Mouse (Mus musculus): ENCODE data around the gene Fam13c. TPM values are rescaled to one million over a fixed set of nuclear protein-coding genes. Genes with fewer than 3 reads are reported as not detected.
A peak's percentile ranks its signal among the peaks of the same experiment; 100 is the strongest.
"Not testable (repeated sequence)": the region's sequence is repeated elsewhere in the genome, so short reads cannot be mapped to it uniquely, and the experiment has no call there.

The Fam13c gene
- total RNA-seq (2021), result 10 to 100 TPM; 41.3 to 42.4 TPM

DNA sequence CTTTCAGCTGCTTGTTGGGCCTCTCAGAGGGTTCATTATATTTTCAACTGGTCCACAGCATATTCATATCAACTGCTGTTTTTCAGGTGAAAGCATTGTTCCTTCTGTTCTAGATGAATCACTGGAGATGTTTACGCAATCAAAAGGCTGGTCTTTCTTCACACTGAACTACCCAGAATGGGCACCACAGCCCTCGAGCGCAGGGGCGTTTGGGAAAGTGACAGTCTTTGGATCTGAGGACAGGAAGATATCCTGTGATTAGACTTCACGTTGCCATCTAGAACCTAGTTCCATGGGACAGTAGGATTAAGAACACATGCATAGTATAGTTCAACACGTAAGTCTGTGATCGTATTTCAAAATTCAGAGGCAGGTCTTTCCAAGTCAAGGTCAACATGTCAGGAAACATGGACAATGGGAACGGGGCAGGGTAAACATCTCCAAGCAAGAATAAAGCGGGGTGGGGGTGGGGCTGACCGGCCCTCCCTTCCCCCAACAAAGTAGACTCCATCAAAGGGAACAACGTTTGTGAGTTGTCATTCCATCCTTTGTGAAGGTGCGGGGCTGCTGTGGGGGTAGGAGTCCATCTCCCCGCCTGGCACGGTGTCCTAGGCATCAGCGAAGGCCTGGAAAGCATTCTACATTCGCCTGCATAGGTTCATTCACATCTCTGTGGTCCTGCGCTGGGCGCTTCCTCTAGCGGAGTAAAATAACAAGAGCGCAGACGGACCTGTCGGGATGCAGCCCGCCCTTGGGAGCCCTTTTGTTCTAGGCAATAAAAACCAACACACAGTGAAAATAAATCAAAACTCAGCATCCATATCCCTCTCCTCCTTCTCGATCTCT, at the start of gene Fam13c:
Fam13c (plus strand) TSS at position 806 of the 846 bp plus-strand sequence.
- intact Hi-C loops (cut with DNase I), result no loop called here
- peak; percentile 51 for DNase-seq

DNA sequence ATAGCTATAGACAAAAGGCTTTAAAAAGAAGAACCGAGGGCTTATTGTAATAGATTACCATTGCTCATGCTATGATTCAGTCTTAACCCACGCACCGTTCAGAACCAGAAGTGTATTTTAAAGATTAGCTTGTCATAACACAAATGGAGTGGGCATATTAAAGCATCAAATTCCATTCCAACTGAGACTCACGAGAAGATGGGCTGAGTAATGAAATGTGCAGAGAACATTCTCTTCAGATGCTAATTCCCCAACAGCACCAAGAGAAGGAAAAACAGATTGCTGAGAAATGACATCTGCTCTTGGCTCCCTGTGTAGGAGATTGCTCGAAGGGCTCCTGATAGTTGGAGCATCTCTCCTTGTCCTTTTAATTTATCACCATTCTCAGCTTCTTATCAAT, 44.4 kb upstream of the Fam13c start:
- intact Hi-C loops (cut with DNase I), result no loop called here
- no peak for DNase-seq

DNA sequence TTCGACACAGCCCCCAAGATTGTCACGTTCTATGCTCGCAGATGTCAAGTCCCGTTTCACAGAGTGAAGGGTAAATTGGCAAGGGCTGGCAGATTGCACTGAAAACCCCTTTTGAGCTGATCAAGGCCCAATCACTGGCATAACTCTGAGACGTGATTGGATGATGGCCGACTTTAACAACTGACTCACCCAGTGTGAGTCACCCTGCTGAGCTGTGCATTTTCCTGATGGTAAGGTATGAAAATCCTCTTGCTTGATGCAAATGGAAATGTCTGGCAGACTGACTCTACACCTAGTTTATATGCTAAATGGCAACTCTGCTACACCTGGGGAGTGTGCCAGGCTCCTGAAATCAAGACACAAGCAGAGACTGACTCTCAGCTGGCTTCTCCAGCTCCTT, 42.1 kb upstream of the Fam13c start:
- no peak for DNase-seq
- intact Hi-C loops (cut with DNase I), result no loop called here

DNA sequence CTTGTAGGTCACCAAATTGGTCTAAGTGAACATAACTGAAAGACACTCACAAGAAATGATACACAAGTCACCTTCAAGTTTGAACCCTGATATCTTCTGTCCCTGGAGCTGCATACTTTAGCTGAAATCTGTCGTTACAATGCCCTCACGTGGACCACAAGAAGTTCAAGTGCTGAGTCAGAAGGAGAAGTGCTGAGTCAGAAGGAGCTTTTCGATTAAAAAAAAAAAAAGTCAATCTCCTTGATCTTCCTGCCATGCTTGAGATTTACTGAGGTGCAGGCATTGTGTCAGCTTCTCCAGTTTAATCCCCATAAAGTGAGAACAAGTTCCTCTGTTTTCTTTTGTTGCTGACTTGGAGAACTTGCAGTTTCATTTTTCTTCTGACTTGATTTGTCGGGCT, 38.3 kb upstream of the Fam13c start:
- intact Hi-C loops (cut with DNase I), result no loop called here
- no peak for DNase-seq

DNA sequence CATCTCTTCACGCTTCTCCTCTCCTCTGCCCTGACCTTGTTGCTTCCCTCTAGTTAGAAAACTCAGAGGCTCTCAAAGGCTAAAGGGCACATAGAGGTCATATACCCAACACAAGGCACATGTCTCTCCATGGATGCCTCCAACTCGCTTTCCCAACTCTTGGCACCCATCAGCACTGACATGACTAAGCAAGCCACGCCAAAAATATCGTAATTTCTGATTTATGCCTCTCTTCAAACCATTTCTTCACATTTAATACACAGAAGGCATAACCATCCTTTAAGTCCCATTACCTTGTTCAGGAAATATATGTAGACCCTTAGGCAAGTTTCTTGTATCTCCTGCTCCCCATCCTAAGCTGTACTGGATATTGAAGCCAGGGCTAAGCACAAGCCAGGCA, 37.6 kb upstream of the Fam13c start:
- DNase-seq, result no peak
- intact Hi-C loops (cut with DNase I), result no loop called here

DNA sequence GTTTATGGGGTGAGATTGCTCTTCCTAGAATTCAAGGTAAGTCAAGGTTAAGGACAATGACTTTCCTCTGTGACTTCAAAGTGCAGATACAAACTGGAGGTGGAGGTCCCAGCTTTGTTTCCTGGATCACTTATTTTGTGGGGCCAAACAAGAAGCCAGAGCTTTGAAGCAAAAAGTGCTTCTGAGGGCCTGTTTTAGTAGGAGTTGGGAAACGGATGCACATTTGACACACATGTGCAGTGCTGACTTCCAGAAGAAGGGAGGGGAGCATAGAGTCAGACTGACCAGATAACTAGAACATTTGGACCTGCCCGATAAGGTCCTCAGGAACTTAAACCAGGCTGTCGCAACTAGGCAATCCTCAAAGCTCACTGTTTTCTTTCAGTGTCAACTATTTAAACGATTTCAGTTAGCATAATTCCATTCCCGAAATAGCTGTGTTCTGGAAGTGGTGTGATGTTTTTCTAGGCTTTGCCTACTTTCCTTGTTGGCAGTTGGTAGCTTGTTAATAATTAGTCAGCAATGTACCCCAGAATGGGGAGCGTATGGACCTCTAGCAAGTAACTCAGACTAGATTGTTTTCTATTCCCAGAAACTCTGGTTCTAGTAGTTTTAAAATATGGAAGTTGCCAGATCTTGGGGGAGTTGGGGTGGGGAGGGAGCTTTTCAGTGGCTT, 22.3 kb upstream of the Fam13c start:
- intact Hi-C loops (cut with DNase I), result no loop called here
- DNase-seq, result no peak

DNA sequence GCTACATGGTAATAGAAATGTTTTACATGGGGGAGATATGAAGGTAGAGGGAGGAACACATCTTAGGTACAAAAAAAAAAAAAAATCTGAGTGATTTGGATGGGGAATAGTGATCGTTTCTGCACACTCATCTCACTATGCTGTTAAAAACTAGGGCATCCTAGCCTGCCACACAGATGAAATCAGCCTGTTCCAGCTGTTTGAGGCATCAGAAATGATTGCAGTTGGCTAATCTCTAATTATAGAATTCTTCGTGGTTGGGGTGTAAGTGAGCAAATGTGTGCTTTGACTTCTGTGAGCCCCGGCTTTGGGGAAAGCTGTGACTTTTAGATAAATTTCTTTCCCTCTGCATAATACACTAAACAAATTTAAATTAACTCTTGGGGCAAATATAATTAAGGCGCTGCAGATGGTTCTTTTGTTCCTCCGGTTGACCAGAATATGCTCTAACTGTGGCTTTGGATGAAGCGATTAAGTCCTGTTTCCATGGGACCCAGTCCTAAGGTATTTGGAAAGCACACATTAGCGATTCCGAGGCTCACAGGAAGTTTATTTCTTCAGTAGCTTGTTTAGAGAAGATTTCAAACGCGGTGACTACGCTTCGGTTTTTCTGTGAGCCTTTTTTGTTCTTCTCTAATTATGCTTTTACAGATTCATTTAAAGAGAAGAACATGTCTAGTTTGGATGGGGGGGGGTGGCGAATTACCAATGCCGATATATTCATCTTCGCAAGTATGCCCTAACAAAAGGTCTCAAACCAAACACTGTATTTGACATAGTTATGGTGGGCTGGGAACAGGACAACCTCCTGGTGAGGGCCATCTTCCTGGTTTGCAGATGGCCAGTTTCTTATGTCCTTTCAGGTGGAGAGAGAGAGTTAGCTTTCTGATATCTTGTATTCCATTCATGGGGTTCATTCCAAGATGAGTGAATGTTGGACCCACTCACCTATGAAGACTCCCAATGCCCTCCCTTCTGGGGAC, 20.7 kb upstream of the Fam13c start:
- intact Hi-C loops (cut with DNase I), result no loop called here
- no peak for DNase-seq

DNA sequence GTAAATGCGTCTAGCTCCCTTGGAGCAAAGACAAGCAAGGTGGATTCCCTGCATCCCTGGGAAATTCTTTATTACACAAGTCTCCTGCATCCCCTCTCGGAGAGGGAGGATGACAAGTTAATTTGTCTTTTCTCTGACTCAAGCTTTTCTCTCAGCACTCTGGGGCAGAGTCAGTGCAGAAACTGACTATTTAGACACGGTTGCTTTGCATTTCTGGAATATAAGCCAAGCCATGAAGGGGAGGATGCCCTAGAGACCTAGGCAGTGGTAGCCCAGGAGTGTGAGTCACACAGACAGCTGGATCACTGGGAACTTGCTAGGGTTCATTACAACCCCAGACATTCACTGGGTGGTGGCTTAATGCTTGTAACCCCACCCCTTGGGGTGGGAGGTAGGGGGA, 13.9 kb upstream of the Fam13c start:
- intact Hi-C loops (cut with DNase I), result no loop called here
- DNase-seq, result no peak

DNA sequence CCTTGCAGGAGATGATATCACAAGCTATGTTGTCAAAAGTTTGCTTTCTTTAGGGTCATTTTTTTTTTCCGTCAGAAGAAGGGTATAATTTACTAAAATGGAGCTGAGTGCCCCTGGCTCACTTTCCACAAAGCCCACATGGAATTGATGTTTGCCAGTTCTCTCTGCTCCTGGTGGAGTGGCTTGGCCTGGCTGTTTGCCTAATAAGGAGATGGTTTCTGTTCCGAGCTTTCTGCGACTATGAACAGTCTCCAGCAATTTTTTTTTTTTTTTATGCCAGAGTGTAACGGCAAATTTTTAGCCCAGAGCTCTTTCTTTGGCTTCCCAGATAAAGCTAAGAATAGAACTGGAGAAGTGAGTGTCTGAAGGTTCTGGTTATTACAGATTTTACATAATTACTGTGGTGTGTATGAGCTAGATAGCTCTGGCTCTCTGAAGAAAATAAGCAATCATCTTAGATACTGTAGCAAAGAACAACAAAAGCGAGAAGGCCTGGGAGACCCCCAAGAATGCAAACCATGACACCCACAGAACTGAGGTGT, 12.1 kb upstream of the Fam13c start:
- peak; percentile 53 for DNase-seq
- intact Hi-C loops (cut with DNase I), result no loop called here

DNA sequence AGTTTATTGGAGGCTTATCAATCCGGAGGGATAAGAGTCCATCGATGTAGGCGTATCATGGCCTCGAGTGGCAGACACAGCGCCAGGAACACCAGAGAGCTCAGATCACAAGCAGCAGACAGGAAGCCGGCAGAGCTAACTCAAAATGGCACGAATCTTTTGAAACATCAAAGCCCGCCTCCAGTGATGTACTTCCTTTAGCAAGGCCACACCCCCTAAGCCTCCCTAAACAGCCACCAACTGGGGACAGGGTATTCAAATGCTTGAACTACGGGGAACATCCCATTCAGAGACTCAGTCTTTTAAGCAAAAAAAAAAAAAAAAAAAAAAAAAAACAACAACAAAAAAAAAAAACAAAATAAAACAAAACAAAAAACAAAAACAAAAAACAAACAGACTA, 10.9 kb upstream of the Fam13c start:
- no peak for DNase-seq
- intact Hi-C loops (cut with DNase I), result no loop called here

DNA sequence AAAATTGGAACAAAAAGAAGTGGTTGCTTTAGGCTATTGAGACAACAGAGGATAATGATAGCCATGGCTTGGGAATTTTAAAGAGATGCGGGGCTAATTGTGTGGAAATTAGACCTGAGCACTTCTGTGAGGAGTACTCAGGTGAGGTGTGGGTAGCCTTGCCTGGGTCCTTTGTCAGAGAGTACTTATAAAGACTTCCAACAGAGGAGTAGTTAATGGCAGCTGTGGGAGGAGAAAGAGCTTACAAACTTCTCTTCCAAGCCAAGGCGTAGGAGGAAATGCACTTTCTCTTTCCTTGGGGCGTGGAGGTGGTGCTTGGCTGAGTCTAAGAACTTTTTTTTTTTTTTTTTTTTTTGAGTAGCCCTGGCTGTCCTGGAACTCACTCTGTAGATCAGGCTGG, 6.9 kb upstream of the Fam13c start:
- intact Hi-C loops (cut with DNase I), result no loop called here

DNA sequence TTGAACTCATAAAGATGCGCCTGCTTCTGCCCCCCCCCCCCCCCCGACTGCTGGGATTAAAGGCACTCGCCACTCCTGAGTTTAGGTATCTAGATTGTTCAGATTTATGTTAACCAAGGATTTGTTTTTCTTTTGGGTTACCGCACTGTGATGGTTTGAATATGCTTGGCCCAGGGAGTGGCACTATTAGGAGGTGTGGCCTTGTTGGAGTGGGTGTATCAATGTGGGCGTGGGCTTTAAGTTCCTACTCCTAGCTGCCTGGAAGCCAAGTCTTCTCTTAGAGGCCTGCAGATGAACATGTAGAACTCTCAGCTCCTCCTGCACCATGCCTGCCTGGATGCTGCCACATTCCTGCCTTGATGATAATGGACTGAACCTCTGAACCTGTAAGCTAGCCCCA, 6.5 kb upstream of the Fam13c start:
- DNase-seq; intact Hi-C loops (cut with DNase I): not testable (repeated sequence)

More for the DNA sequence above, 6.9 kb upstream of the Fam13c start:
- DNase-seq, result no peak

DNA sequence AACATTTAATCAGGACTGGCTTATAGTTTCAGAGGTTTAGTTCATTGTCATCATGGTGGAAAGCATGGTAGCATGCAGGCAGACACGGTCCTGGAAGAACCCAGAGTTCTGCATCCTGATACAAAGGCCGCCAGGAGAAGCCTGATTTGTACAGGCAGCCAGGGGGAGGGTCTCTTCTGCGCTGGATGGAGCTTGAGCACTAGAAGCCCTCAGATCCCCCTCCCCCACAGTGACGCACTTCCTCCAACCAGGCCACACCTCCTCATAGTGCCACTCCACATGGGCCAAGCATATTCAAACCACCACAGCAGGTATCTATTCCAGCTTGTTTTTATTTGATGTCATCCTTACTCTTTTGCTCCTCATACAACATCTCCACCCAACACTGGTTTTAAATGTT, 3.6 kb upstream of the Fam13c start:
- no peak for DNase-seq
- intact Hi-C loops (cut with DNase I), result no loop called here

DNA sequence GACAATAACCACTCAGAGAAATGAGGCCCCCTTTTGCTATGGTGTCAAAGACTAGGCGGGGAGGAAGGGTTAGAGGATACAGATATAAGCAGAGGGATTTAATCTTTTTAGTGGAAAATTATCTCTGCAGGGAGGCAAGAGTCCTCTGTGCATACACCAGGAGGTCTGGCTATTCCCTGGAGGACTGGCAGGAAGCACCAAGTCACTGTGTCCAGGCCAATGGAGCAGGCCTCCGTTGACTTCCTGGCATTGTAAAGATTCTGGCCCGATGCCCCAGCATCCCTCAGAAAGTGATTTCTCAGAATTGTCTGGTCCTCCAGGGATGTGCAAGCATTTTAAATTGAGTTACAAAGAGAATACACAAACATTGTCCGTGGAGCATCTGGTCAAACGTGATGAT, 3.0 kb upstream of the Fam13c start:
- intact Hi-C loops (cut with DNase I), result no loop called here

DNA sequence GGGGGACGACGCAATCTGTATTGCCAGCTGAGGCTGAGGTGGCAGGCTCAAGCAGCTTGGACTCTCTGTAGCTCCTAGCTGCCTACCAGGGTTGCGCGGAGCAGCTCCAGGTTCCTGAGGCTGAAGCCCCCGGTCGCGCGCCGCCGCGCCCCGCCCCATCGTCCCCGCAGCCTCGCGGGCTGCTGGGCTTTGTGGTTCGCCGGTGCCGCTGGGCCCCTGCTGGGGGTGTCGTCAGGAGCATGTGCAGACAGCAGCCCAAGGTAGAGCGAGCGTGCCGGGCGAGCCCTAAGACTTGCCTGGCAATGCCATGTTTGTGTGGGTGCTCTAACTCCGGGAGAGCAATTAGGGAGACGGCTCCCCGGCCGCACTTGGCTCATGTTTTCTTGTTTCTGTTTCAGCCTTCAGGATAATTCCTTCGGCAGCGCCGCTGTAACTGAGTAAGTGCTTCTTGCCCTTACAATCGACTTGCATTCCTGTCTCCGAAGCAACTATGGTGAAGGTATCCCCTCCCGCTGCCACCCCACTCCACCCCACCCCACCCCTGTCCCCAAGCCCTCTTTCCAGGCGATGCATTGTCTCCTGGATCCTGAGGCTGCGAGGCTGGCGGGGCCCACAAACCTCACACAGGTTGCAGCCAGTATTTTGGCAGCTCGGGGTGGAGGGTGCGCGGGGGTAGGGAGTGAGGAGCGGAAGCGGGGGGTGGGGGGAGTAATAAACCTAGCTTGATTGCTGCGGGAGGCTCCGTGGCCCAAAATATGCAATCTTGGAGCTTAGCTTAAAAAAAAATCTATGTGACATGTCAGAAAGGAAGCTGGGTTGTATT, 569 bp downstream of the Fam13c start:
- DNase-seq, result peak; percentile 89
- intact Hi-C loops (cut with DNase I), result no loop called here

More for the DNA sequence above, 3.0 kb upstream of the Fam13c start:
- no peak for DNase-seq

DNA sequence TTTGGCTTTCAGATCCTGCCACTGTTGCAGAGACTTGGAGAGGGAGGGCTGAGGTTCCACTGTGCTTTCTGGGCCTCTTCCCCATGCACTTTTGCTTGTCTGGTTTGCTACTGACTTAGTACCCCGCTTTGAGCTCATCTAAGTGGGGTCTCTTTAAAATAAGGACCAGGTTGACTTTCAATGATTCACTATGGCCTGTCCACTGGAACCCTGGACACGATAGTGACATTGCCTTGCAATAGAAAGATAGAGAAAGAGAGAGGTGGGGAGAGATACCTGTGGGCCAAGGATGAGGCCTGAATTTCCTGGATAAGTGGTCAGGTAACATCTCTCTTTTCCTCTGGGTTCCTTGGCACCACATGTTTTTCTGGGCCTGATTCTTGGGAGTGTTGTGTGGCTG, 1.9 kb downstream of the Fam13c start:
- no peak for DNase-seq
- intact Hi-C loops (cut with DNase I), result no loop called here

DNA sequence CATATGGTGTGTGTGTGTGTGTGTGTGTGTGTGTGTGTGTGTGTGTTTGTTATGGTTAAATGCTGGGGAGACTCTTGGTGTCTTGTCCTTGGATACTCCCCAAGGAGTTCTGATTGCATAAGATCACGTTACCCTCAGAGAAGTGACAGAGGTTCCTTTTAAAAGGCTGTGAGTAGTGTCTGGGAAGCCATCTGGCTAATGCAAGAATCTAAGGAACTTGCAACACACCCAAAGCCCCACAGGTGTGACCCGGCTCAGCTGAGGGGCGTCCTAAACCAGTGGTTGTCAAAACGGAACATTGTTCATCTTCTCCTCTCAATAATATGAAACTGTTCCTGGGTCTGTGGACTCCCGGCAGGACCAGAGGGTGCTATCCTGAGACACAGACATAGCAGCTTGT, 2.3 kb downstream of the Fam13c start:
- intact Hi-C loops (cut with DNase I), result no loop called here
- DNase-seq, result no peak

DNA sequence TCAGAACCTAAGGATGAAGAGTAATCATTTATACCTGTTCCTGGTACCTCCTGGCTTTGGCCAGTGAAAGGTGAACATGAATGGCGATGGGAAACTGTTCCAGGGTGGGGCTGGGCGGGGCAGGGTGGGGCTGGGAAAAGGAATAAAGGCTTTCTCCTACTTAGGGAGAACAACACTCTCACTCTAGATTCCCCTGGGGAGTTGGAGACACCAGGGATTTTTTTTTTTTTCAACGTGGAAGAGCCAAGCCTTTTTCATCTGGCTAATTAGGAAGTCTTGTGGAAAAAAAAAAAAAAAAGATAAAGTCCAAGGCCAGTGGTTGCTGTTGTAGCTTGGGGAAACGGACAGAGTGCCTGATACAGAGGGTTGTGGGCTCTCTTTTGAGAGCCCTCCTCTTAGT, 7.5 kb downstream of the Fam13c start:
- intact Hi-C loops (cut with DNase I), result no loop called here
- no peak for DNase-seq

DNA sequence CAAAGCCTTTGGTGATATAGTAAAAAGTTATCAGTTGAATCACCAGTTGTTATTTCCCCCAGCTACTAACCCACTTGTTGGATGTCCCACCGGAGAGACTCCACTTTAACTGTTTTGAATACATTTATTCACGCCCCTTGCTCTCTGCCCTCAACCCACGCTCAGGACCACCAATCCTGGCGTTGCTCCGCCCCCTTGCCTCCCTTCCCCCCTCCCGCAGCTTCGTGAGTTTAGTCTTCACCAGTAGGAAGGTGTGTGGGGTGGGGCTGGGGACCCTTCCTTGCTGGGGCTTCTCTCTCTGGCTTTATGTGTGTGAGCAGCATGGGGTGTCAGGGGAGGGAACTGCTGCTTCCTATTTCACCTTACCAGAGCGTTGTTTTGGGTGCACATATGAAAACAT, 8.9 kb downstream of the Fam13c start:
- intact Hi-C loops (cut with DNase I), result no loop called here
- no peak for DNase-seq

DNA sequence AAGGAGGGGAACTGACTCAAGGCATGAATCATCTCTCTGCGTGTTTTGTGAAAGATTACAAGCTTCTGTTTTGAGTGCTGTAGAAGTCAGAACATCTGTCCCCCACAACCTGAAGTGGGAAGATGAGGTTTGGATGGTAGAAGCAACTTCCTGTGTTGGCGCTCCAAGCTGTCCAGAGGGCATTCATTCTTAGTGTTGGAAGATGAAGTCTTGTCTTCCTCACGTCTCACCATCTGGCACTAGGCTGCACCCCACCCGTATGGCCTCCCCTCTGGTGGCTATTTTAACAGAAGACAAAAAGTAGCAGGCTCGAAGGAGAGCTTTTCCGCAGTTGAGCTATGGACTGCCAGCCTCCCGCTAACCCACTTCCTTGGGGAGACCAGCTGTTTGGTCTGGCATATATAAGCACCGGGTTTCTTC, 15.6 kb downstream of the Fam13c start:
- peak; percentile 17 for DNase-seq
- intact Hi-C loops (cut with DNase I), result no loop called here

All from left cerebral cortex, postnatal 4 days (tissue).